Mouse (Mus musculus) ES-Bruce4 (cell line): ENCODE results near the gene Trafd1. TPM values are rescaled to one million over a fixed set of nuclear protein-coding genes. Genes with fewer than 3 reads are reported as not detected.

Source experiments
- H3K27ac ChIP-seq: 2 replicates; pipeline ENCODE4 v1.5.1; 2012; ENCODE audit warnings: low read length, inconsistent platforms; ENCODE audit not compliant: insufficient read depth
- H3K27me3 ChIP-seq: 2 replicates; pipeline ENCODE4 v1.6.1; 2012; ENCODE audit warnings: mild to moderate bottlenecking, low read length, inconsistent platforms; ENCODE audit not compliant: control insufficient read depth, poor library complexity, insufficient read depth, severe bottlenecking
- H3K36me3 ChIP-seq: 2 replicates; pipeline ENCODE4 v1.6.1; 2012; ENCODE audit warnings: inconsistent platforms, mild to moderate bottlenecking, low read length, moderate library complexity; ENCODE audit not compliant: control insufficient read depth, poor library complexity, insufficient read depth, severe bottlenecking
- H3K4me1 ChIP-seq: one replicate; pipeline ENCODE4 v1.8.1; 2011; ENCODE audit warnings: low read length; ENCODE audit not compliant: control insufficient read depth, insufficient read depth
- H3K4me3 ChIP-seq: 2 replicates; pipeline ENCODE4 v1.5.1; 2011; ENCODE audit warnings: low read depth, mild to moderate bottlenecking, low read length
- H3K9ac ChIP-seq: 2 replicates; pipeline ENCODE4 v1.6.1; 2012; ENCODE audit warnings: low read depth, mild to moderate bottlenecking, inconsistent platforms; ENCODE audit not compliant: poor library complexity, severe bottlenecking
- H3K9me3 ChIP-seq: replicated peaks from 2 replicates; pipeline ENCODE4 v1.6.1; 2012; ENCODE audit warnings: mild to moderate bottlenecking, low read length, inconsistent platforms; ENCODE audit not compliant: control insufficient read depth, poor library complexity, insufficient read depth, severe bottlenecking
- CTCF ChIP-seq: IDR thresholded peaks from one replicate; pipeline ENCODE4 v1.8.1; 2011; ENCODE audit warnings: low read depth, low read length
- EP300 ChIP-seq: IDR thresholded peaks from 2 replicates; pipeline ENCODE4 v1.6.1; 2011; ENCODE audit warnings: low read depth, low read length; ENCODE audit not compliant: insufficient read depth
- POLR2A ChIP-seq: IDR thresholded peaks from one replicate; pipeline ENCODE4 v1.8.1; 2011; ENCODE audit warnings: low read length; ENCODE audit not compliant: insufficient read depth
- polyA plus RNA-seq: library from polyadenylated mRNA; stranded (reverse); fragments of >200 nt; gene quantifications from 2 replicates; pipeline ENCODE4 v1.2.4, GENCODE M21; 2011; ENCODE audit warnings: low read depth; ENCODE audit not compliant: missing spikeins, insufficient read depth, insufficient read length

Gene Trafd1
- polyA plus RNA-seq = 23.1 and 25.9 TPM in 2 replicates

DNA sequence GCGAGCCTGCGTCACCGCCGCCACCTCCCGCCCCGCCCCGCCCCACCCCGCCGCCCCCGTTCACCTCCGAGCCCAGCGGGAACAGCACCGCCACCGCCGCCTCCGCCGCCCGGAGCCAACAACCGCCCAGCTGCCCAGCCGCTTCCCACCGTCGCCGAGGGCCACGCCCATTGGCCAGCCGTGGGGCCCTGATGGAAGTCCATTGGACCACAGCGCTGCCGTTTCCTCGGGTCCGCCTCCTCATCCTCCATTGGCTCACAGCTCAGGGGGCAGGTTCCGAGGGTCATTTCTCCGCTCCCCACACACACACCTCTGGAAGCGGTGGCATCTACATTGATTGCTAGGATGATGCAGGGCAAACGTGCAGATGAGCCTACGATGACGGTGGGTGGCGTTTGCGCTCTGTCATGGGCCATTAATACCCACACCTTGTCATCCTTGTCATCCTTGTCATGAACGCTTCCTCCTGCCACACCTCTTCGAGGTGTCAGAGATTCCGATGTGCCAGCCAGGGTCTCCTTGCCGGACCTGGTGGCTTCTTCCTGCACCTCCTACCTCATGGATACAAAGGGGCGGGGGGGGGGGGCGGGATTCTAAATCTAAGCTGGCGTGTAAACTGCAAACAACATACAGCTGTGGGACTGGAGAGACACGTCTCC, at the start of gene Trafd1:
Gene Trafd1 (minus strand): TSS at position 172 of the 659 bp plus-strand sequence.
- H3K4me1 ChIP-seq = no peaks in the 10 kb centered on the region
- H3K36me3 ChIP-seq = no peaks in the 10 kb centered on the region
- peak within 1 kb of the TSS; percentile 90 for H3K4me3 ChIP-seq
- TF ChIP-seq POLR2A (peak; percentile 20), EP300 (no peak)
- no peaks in the 10 kb centered on the region for H3K9me3 ChIP-seq
- H3K9ac ChIP-seq = peak within 1 kb of the TSS; percentile 65
- H3K27ac ChIP-seq = no peak within 1 kb of the TSS
- H3K27me3 ChIP-seq = no peaks in the 10 kb centered on the region

GRCm38 (mm10) chr5:121428954-121429353, 43.5 kb upstream of the Trafd1 start:
- no peak overlapping the region for H3K9ac ChIP-seq
- H3K27ac ChIP-seq = no peak overlapping the region
- TF ChIP-seq CTCF = no peak
- no peak for TF ChIP-seq EP300
- no peak for TF ChIP-seq POLR2A
- no peaks in the 10 kb centered on the region for H3K9me3 ChIP-seq
- no peak overlapping the region for H3K4me3 ChIP-seq
- no peaks in the 10 kb centered on the region for H3K27me3 ChIP-seq
- H3K36me3 ChIP-seq = peaks cover 96% of the 10 kb centered on the region
- no peaks in the 10 kb centered on the region for H3K4me1 ChIP-seq

- H3K27me3 ChIP-seq = no peaks in the 10 kb centered on the region
- no peaks in the 10 kb centered on the region for H3K4me1 ChIP-seq
- H3K27ac ChIP-seq = no peak overlapping the region
- no peaks in the 10 kb centered on the region for H3K9me3 ChIP-seq
- peaks cover 91% of the 10 kb centered on the region for H3K36me3 ChIP-seq
- TF ChIP-seq CTCF (no peak), EP300 (no peak), POLR2A (no peak)
- no peak overlapping the region for H3K9ac ChIP-seq
- no peak overlapping the region for H3K4me3 ChIP-seq
Measured at GRCm38 (mm10) chr5:121423297-121423696, 37.9 kb upstream of the Trafd1 start.

- no peak overlapping the region for H3K9ac ChIP-seq
- H3K27ac ChIP-seq = no peak overlapping the region
- no peak overlapping the region for H3K4me3 ChIP-seq
- H3K36me3 ChIP-seq = peaks cover 92% of the 10 kb centered on the region
- TF ChIP-seq CTCF (no peak), POLR2A (no peak), EP300 (no peak)
- no peaks in the 10 kb centered on the region for H3K27me3 ChIP-seq
- no peaks in the 10 kb centered on the region for H3K4me1 ChIP-seq
- no peaks in the 10 kb centered on the region for H3K9me3 ChIP-seq
Measured at GRCm38 (mm10) chr5:121422787-121423186, 37.4 kb upstream of the Trafd1 start.

DNA sequence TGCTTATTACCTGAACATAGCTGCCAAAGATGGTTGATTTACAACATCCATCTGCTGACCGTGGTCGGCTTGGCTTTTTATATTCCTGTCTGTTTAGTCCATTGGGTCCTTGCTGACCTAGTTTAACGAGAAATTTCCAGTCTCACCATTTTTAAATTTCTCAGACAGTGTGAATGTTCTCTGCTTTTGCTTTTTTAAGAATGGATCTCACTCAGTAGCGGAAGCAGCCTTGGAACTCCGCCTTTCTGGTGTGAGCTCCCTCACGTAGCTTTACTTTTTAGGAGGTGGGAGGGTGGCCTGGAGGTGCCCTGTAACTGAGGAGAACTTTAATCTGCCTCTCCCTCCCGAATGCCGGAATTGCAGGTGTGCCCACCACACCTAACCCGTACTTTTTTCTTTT, 35.3 kb upstream of the Trafd1 start:
- H3K36me3 ChIP-seq = peaks cover 91% of the 10 kb centered on the region

GRCm38 (mm10) chr5:121410975-121411374, 25.5 kb upstream of the Trafd1 start:
- H3K27ac ChIP-seq = no peak overlapping the region
- H3K36me3 ChIP-seq = peaks cover 78% of the 10 kb centered on the region
- no peaks in the 10 kb centered on the region for H3K9me3 ChIP-seq
- no peak overlapping the region for H3K4me3 ChIP-seq
- TF ChIP-seq POLR2A (no peak), EP300 (no peak), CTCF (no peak)
- H3K4me1 ChIP-seq = no peaks in the 10 kb centered on the region
- no peaks in the 10 kb centered on the region for H3K27me3 ChIP-seq
- no peak overlapping the region for H3K9ac ChIP-seq

More for the DNA sequence above, 35.3 kb upstream of the Trafd1 start:
- TF ChIP-seq EP300 = no peak
- no peak for TF ChIP-seq CTCF
- TF ChIP-seq POLR2A = no peak
- no peaks in the 10 kb centered on the region for H3K4me1 ChIP-seq
- no peak overlapping the region for H3K4me3 ChIP-seq
- H3K27me3 ChIP-seq = no peaks in the 10 kb centered on the region
- no peak overlapping the region for H3K27ac ChIP-seq
- no peak overlapping the region for H3K9ac ChIP-seq
- H3K9me3 ChIP-seq = no peaks in the 10 kb centered on the region
